Mouse (Mus musculus) C2C12 (cell line): ENCODE data around the gene Ap2m1. TPM values are rescaled to one million over a fixed set of nuclear protein-coding genes. Genes with fewer than 3 reads are reported as not detected.
A peak's percentile ranks its signal among the peaks of the same experiment; 100 is the strongest.

Source experiments
- H3K27me3 ChIP-seq: one replicate; pipeline ENCODE4 v1.6.1; 2011; ENCODE audit not compliant: control insufficient read depth, insufficient read depth, insufficient read length
- H3K36me3 ChIP-seq: one replicate; pipeline ENCODE4 v1.6.1; 2011; ENCODE audit not compliant: control insufficient read depth, insufficient read depth
- H3K4me3 ChIP-seq: one replicate; pipeline ENCODE4 v1.5.1; 2011; ENCODE audit warnings: mild to moderate bottlenecking, control low read depth; ENCODE audit not compliant: poor library complexity, insufficient read depth, severe bottlenecking
- H3K79me2 ChIP-seq: one replicate; pipeline ENCODE4 v1.6.1; 2011; ENCODE audit not compliant: control insufficient read depth, insufficient read depth
- H3K79me3 ChIP-seq: one replicate; pipeline ENCODE4 v1.6.1; 2011; ENCODE audit warnings: low read depth, control low read depth
- H3ac ChIP-seq: one replicate; pipeline ENCODE3; 2011; ENCODE audit warnings: low read depth; ENCODE audit not compliant: control insufficient read depth, insufficient read length
- CEBPB ChIP-seq: IDR thresholded peaks from one replicate; pipeline ENCODE4 v1.6.1; 2011; ENCODE audit warnings: low read depth, mild to moderate bottlenecking, control low read depth, moderate library complexity
- CTCF ChIP-seq: IDR thresholded peaks from one replicate; pipeline ENCODE4 v1.5.1; 2011; ENCODE audit not compliant: control insufficient read depth, insufficient read depth, insufficient read length
- FOSL1 ChIP-seq: IDR thresholded peaks from one replicate; pipeline ENCODE4 v1.8.0; 2011; ENCODE audit warnings: mild to moderate bottlenecking, low read length; ENCODE audit not compliant: poor library complexity, insufficient read depth, severe bottlenecking
- MAX ChIP-seq: IDR thresholded peaks from one replicate; pipeline ENCODE4 v1.6.1; 2011; ENCODE audit warnings: mild to moderate bottlenecking, control low read depth
- MYOD1 ChIP-seq: IDR thresholded peaks from one replicate; pipeline ENCODE4 v1.6.1; 2011; ENCODE audit warnings: low read depth; ENCODE audit not compliant: control insufficient read depth, insufficient read length
- MYOG ChIP-seq: IDR thresholded peaks from one replicate; pipeline ENCODE4 v1.6.1; 2011; ENCODE audit not compliant: control insufficient read depth, insufficient read length; ENCODE audit errors: extremely low read depth
- USF1 ChIP-seq: IDR thresholded peaks from one replicate; pipeline ENCODE4 v1.6.1; 2011; ENCODE audit warnings: low read depth, mild to moderate bottlenecking, control low read depth, moderate library complexity
- polyA plus RNA-seq: library from polyadenylated mRNA; unstranded; fragments of >200 nt; fragmentation: generic; extraction: Trizol; gene quantifications from one replicate; pipeline ENCODE4 v1.2.1, GENCODE M21; 2012; ENCODE audit warnings: missing spikeins

Gene Ap2m1
- polyA plus RNA-seq, 1 experiment, result 556 TPM

DNA sequence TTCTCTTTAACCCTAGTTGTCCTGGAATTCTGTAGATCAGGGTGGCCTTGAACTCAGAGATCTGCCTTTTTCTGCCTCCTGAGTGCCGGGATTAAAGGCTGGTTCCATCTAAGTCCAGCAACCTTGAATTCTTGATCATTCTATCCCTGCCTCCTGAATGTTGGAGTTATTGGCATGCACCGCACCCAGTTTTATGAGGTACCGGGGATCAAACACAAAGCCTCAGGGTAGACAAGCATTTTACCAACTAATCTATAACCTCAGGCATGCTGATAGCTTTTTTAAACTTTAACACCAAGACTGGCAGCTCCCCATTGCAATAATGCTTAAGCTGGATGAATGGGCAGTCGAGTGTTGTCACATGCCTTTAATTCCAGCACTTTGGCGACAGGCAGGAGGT lies 12.1 kb downstream of the Ap2m1 start:
- Histone ChIP-seq H3ac (no peak overlapping the region), H3K79me2 (peaks cover 15% of the 10 kb centered on the region), H3K79me3 (peaks cover 12% of the 10 kb centered on the region), H3K27me3 (no peaks in the 10 kb centered on the region), H3K36me3 (peaks cover 53% of the 10 kb centered on the region), H3K4me3 (peak overlapping the region; percentile 66)
- TF ChIP-seq CEBPB (no peak), MYOD1 (no peak)

DNA sequence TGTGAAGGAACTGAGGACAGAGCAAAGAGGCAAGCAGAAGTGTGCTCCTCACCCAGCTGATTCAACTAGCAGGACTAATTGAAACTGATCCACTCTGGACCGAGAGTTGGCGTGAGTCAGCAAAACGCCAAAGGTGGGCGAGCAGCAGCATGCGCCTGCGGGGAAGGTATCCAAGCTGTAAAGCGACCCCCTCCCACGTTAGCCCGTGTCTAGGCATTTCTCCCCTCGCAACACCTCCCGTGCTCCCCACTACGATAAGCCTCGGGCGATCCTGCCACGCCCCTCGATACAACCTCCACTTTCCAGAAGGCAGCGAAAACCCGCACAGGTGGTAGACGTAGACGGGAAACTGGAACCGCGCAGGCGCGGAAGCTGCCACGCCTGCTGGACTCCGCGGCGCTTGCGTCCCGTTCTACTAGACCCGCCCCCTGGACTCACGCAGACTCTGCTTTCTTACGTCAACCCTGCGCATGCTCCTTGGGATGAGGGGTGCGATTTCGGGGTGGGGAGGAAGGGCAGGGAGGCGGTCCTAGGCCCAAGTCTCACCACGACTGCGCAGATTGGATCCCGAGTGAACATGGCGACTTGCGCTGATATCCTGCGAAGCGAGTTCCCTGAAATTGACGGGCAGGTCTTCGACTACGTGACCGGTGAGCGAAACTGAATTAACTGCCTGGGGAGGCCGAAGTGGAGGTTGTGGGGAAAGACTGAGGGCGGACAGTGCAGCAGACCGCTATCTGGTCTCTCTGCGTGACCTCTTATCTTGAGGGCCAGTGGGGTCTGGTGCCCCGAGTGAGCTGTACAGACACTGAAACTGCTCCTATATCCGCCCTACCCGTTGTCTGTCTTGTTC lies 13.0 kb downstream of the Ap2m1 start, which contains the start of gene Abcf3:
Gene Abcf3, plus strand, starts transcription at position 482 of the 853 bp plus-strand sequence.
- H3K36me3 ChIP-seq, result peaks cover 54% of the 10 kb centered on the region
- TF ChIP-seq MYOG (no peak), MAX (peak; percentile 45)
- peaks cover 15% of the 10 kb centered on the region for H3K79me2 ChIP-seq
- H3K79me3 ChIP-seq, result peaks cover 12% of the 10 kb centered on the region
- H3ac ChIP-seq, result peak within 1 kb of the TSS; percentile 87
- H3K27me3 ChIP-seq, result no peaks in the 10 kb centered on the region
- H3K4me3 ChIP-seq, result peak within 1 kb of the TSS; percentile 66

- H3K79me3 ChIP-seq, result peaks cover 10% of the 10 kb centered on the region
- peak overlapping the region; percentile 87 for H3ac ChIP-seq
- no peaks in the 10 kb centered on the region for H3K27me3 ChIP-seq
- peak overlapping the region; percentile 66 for H3K4me3 ChIP-seq
- peaks cover 15% of the 10 kb centered on the region for H3K79me2 ChIP-seq
- peaks cover 54% of the 10 kb centered on the region for H3K36me3 ChIP-seq
- TF ChIP-seq MYOD1 (no peak), MYOG (no peak), CTCF (no peak), FOSL1 (no peak), CEBPB (no peak), USF1 (no peak), MAX (no peak)
Measured at GRCm38 (mm10) chr16:20549161-20549560, 13.9 kb downstream of the Ap2m1 start.

- H3K4me3 ChIP-seq, result no peak overlapping the region
- H3K79me2 ChIP-seq, result peaks cover 15% of the 10 kb centered on the region
- TF ChIP-seq FOSL1 (no peak), USF1 (no peak), CTCF (no peak), CEBPB (no peak), MYOG (no peak), MYOD1 (no peak), MAX (no peak)
- peaks cover 10% of the 10 kb centered on the region for H3K79me3 ChIP-seq
- no peaks in the 10 kb centered on the region for H3K27me3 ChIP-seq
- no peak overlapping the region for H3ac ChIP-seq
- peaks cover 56% of the 10 kb centered on the region for H3K36me3 ChIP-seq
Measured at GRCm38 (mm10) chr16:20551691-20552090, 16.4 kb downstream of the Ap2m1 start.

DNA sequence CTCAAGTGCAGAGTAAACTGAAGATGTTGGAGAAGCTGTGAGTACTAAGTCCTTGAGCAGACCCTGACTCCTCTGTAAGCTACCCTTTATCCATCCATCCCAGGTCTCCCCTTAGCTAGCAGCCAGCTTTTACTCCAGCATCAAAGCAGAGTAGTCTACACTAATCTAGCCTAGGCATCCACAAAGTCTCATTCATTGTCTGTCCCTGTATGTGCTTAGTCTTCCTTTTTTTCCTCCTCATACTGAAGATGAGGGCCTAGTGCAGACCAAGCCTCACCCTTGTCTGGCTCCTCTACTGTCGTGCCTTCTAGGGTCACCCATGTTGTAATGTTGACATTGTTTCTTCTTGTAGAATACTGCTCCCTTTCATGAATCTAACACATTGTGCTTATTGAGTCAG lies 17.3 kb downstream of the Ap2m1 start:
- peaks cover 58% of the 10 kb centered on the region for H3K36me3 ChIP-seq
- peaks cover 15% of the 10 kb centered on the region for H3K79me2 ChIP-seq
- peaks cover 10% of the 10 kb centered on the region for H3K79me3 ChIP-seq
- H3ac ChIP-seq, result no peak overlapping the region
- TF ChIP-seq MYOG (no peak), MYOD1 (no peak), CEBPB (no peak), FOSL1 (no peak)
- no peaks in the 10 kb centered on the region for H3K27me3 ChIP-seq
- no peak overlapping the region for H3K4me3 ChIP-seq

DNA sequence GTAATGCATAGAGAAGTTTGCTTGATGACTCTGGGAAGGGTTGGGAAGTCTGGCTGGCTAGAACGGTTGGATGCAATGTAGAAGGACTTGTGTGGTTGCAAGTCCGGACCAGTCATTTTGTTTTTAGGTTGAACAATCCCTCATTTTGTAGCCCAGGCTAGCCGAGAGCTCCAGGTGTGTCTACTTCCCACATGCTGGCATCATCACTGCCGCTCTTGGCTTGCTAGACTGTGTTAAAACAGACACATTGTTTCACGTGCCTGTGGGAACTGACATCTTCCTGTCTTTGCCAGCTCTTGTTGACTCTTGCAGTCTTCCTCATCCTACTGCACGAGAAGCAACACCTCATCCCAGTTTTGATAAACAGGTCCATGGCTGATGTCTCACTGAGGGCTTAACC lies 19.7 kb downstream of the Ap2m1 start:
- Histone ChIP-seq H3K79me2 (peaks cover under 1% of the 10 kb centered on the region), H3ac (no peak overlapping the region), H3K4me3 (no peak overlapping the region), H3K36me3 (peaks cover 78% of the 10 kb centered on the region), H3K79me3 (peaks cover 3% of the 10 kb centered on the region), H3K27me3 (no peaks in the 10 kb centered on the region)
- TF ChIP-seq MYOG (no peak), CTCF (no peak), MYOD1 (no peak), USF1 (no peak), CEBPB (no peak), MAX (no peak), FOSL1 (no peak)
